Mouse (Mus musculus) CH12.LX (cell line): ENCODE results near the gene Gbe1. TPM values are rescaled to one million over a fixed set of nuclear protein-coding genes. Genes with fewer than 3 reads are reported as not detected.

Source experiments
- DNase-seq: peaks from one replicate; pipeline ENCODE4 v3.0.0-alpha.2; 2013; ENCODE audit errors: extremely low read depth
- H3K27ac ChIP-seq: 2 replicates; pipeline ENCODE4 v1.5.1; 2012; ENCODE audit warnings: low read depth, mild to moderate bottlenecking, control low read depth, moderate library complexity; ENCODE audit not compliant: insufficient read depth
- H3K27me3 ChIP-seq: replicated peaks from 2 replicates; pipeline ENCODE3; 2012; ENCODE audit warnings: inconsistent platforms
- H3K36me3 ChIP-seq, 2 experiments: replicated peaks in 1 of 2; 2 replicates each; pipeline versions ENCODE3 to v1.6.1; 2012; ENCODE audit warnings: inconsistent platforms in 1 of 2, low read length in 1 of 2, mild to moderate bottlenecking in 1 of 2, mixed read lengths in 1 of 2, moderate library complexity in 1 of 2; ENCODE audit not compliant: control insufficient read depth in 1 of 2, insufficient read depth in 1 of 2
- H3K4me1 ChIP-seq, 2 experiments: 2 replicates each; pipeline ENCODE4 v1.6.1; 2012; ENCODE audit warnings: inconsistent platforms in 1 of 2, moderate library complexity in 1 of 2; ENCODE audit not compliant: insufficient read depth in 2 of 2, control insufficient read depth in 1 of 2
- H3K4me2 ChIP-seq: 2 replicates; pipeline ENCODE4 v1.6.1; 2012; ENCODE audit warnings: low read depth, mild to moderate bottlenecking, control low read depth; ENCODE audit not compliant: poor library complexity, insufficient read depth, severe bottlenecking
- H3K4me3 ChIP-seq, 3 experiments: fragments of 150-350 bp in 1 of 3; sonication (generic) in 1 of 3; replicated peaks in 1 of 3; 2 replicates each; pipeline versions ENCODE3 to v1.5.1; 2011 to 2012; ENCODE audit warnings: low read depth in 2 of 3, low read length in 2 of 3, mild to moderate bottlenecking in 2 of 3, moderate library complexity in 2 of 3, control low read depth in 1 of 3, improper control_type of control experiment in 1 of 3, inconsistent platforms in 1 of 3, mixed read lengths in 1 of 3; ENCODE audit not compliant: poor library complexity in 1 of 3
- H3K79me2 ChIP-seq: replicated peaks from 2 replicates; pipeline ENCODE4 v1.6.1; 2012; ENCODE audit warnings: mild to moderate bottlenecking, moderate library complexity; ENCODE audit not compliant: control insufficient read depth, poor library complexity, insufficient read depth, severe bottlenecking; ENCODE audit errors: extremely low read depth
- H3K9ac ChIP-seq: 2 replicates; pipeline ENCODE4 v1.6.1; 2012; ENCODE audit warnings: low read depth, mild to moderate bottlenecking, control low read depth, moderate library complexity; ENCODE audit not compliant: insufficient read depth
- H3K9me3 ChIP-seq: replicated peaks from 2 replicates; pipeline ENCODE3; 2012; ENCODE audit warnings: low read length, inconsistent platforms, mixed read lengths
- BHLHE40 ChIP-seq: IDR thresholded peaks from 2 replicates; pipeline ENCODE4 v1.6.1; 2011; ENCODE audit warnings: mild to moderate bottlenecking, low read depth, low read length, improper control_type of control experiment
- CHD1 ChIP-seq: IDR thresholded peaks from 2 replicates; pipeline ENCODE4 v1.6.1; 2012; ENCODE audit warnings: low read depth, low read length, improper control_type of control experiment, inconsistent platforms
- CHD2 ChIP-seq: IDR thresholded peaks from 2 replicates; pipeline ENCODE4 v1.6.1; 2011; ENCODE audit warnings: low read length, improper control_type of control experiment
- E2F4 ChIP-seq: IDR thresholded peaks from 2 replicates; pipeline ENCODE4 v1.6.1; 2011; ENCODE audit warnings: low read depth, low read length, improper control_type of control experiment; ENCODE audit not compliant: insufficient replicate concordance
- ELF1 ChIP-seq: IDR thresholded peaks from 2 replicates; pipeline ENCODE4 v1.6.1; 2014; ENCODE audit warnings: low read depth, mild to moderate bottlenecking, inconsistent platforms, low read length, improper control_type of control experiment
- ETS1 ChIP-seq: conservative IDR thresholded peaks from 2 replicates; pipeline ENCODE4 v1.6.1; 2012; ENCODE audit warnings: low read depth, mild to moderate bottlenecking, inconsistent platforms, low read length, improper control_type of control experiment, moderate library complexity
- GABPA ChIP-seq: IDR thresholded peaks from 2 replicates; pipeline ENCODE4 v1.6.1; 2012; ENCODE audit warnings: low read depth, low read length, improper control_type of control experiment, inconsistent platforms; ENCODE audit not compliant: insufficient replicate concordance
- HCFC1 ChIP-seq: IDR thresholded peaks from 2 replicates; pipeline ENCODE4 v1.6.1; 2012; ENCODE audit warnings: low read depth, mild to moderate bottlenecking, inconsistent platforms, low read length, improper control_type of control experiment
- IRF4 ChIP-seq: IDR thresholded peaks from 2 replicates; pipeline ENCODE4 v1.6.1; 2014; ENCODE audit warnings: low read depth, mild to moderate bottlenecking, inconsistent platforms, low read length, improper control_type of control experiment
- JUND ChIP-seq: conservative IDR thresholded peaks from 2 replicates; pipeline ENCODE4 v1.6.1; 2011; ENCODE audit warnings: low read depth, low read length, improper control_type of control experiment
- KAT2A ChIP-seq: IDR thresholded peaks from 2 replicates; pipeline ENCODE4 v1.6.1; 2012; ENCODE audit warnings: low read length, improper control_type of control experiment, inconsistent platforms; ENCODE audit not compliant: insufficient replicate concordance
- MAX ChIP-seq: IDR thresholded peaks from 2 replicates; pipeline ENCODE4 v1.6.1; 2011; ENCODE audit warnings: low read length, improper control_type of control experiment
- MAZ ChIP-seq: IDR thresholded peaks from 2 replicates; pipeline ENCODE4 v1.6.1; 2012; ENCODE audit warnings: low read depth, mild to moderate bottlenecking, inconsistent platforms, low read length, improper control_type of control experiment, moderate library complexity
- MXI1 ChIP-seq: IDR thresholded peaks from 2 replicates; pipeline ENCODE4 v1.6.1; 2011; ENCODE audit warnings: mild to moderate bottlenecking, low read depth, low read length, improper control_type of control experiment
- MYC ChIP-seq: IDR thresholded peaks from 2 replicates; pipeline ENCODE4 v1.6.1; 2011; ENCODE audit warnings: low read depth, mild to moderate bottlenecking, improper control_type of control experiment, low read length
- RCOR1 ChIP-seq: conservative IDR thresholded peaks from 2 replicates; pipeline ENCODE4 v1.6.1; 2012; ENCODE audit warnings: low read depth, mild to moderate bottlenecking, inconsistent platforms, low read length, improper control_type of control experiment
- TBP ChIP-seq: conservative IDR thresholded peaks from 2 replicates; pipeline ENCODE4 v1.6.1; 2011; ENCODE audit warnings: low read depth, low read length, improper control_type of control experiment
- TCF12 ChIP-seq: IDR thresholded peaks from 2 replicates; pipeline ENCODE4 v1.6.1; 2014; ENCODE audit warnings: low read depth, mild to moderate bottlenecking, inconsistent platforms, low read length, improper control_type of control experiment
- USF1 ChIP-seq: IDR thresholded peaks from 2 replicates; pipeline ENCODE4 v1.6.1; 2014; ENCODE audit warnings: low read depth, mild to moderate bottlenecking, inconsistent platforms, low read length, improper control_type of control experiment
- USF2 ChIP-seq: conservative IDR thresholded peaks from 2 replicates; pipeline ENCODE4 v1.6.1; 2011; ENCODE audit warnings: low read depth, low read length, improper control_type of control experiment
- ZMIZ1 ChIP-seq: IDR thresholded peaks from 2 replicates; pipeline ENCODE4 v1.6.1; 2012; ENCODE audit warnings: low read depth, mild to moderate bottlenecking, inconsistent platforms, low read length, improper control_type of control experiment
- ZNF384 ChIP-seq: IDR thresholded peaks from 2 replicates; pipeline ENCODE4 v1.6.1; 2012; ENCODE audit warnings: low read depth, low read length, improper control_type of control experiment, inconsistent platforms
- dilution Hi-C: fragments of 300-500 bp; cut with MboI; formaldehyde crosslinking; loops from 2 replicates; pipeline ENCODE4 v1.14.3; 2020; ENCODE audit warnings: low sequenced_read_pairs; ENCODE audit not compliant: extremely low pct_unique_long_range_greater_than_20kb, extremely low pct_ligation_motif_present
- in situ Hi-C: fragments of 300-500 bp; cut with MboI; formaldehyde crosslinking; loops from 3 replicates; pipeline ENCODE4 v1.14.3; 2019; ENCODE audit warnings: low sequenced_read_pairs, low pct_ligation_motif_present, low pct_unique_long_range_greater_than_20kb, mixed read lengths
- polyA plus RNA-seq: library from polyadenylated mRNA; unstranded; fragments of >175 nt; gene quantifications from 2 replicates; pipeline ENCODE4 v1.2.1, GENCODE M21; 2012; ENCODE audit warnings: low read depth; ENCODE audit not compliant: insufficient read length
- total RNA-seq, 2 experiments: library from RNA; depleted of rRNA; stranded (reverse); fragments of 300-350 nt in 1 of 2; fragments of >200 nt in 1 of 2; gene quantifications; 2 replicates each; pipeline ENCODE4 v1.2.3; 2012 to 2014

Gene Gbe1
- total and polyA plus RNA-seq, 3 experiments = not detected

DNA sequence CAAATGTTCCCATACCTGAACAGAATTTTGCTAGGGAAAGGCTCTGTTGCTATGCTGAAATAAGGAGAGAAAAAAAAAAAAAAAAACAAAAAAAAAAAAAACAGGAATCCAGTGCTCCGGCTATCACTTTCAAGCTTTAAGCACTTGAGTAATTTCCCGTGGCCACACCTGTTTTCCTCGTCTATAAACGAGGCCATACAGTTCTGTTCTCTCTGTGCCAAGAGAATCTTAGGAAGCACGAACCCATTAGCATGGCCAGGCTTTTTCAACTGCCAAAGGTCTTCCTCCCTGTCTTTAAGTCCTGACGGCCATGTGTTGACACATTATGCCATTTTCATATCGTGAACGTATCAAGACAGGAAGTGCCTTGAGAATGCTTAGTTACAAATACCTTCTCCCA, 248.8 kb downstream of the Gbe1 start:
- Histone ChIP-seq H3K27ac (no peak overlapping the region), H3K4me1 (no peaks in the 10 kb centered on the region), H3K9ac (no peak overlapping the region), H3K4me3 (no peak overlapping the region), H3K36me3 (no peaks in the 10 kb centered on the region), H3K27me3 (no peaks in the 10 kb centered on the region), H3K79me2 (no peaks in the 10 kb centered on the region), H3K4me2 (no peak overlapping the region), H3K9me3 (peaks cover 57% of the 10 kb centered on the region)
- in situ Hi-C loops = no loop called here
- dilution Hi-C loops = no loop called here
- TF ChIP-seq ELF1 = no peak
- no peak for TF ChIP-seq MAZ
- TF ChIP-seq GABPA = no peak
- TF ChIP-seq ZNF384 = no peak
- no peak for TF ChIP-seq CHD1
- no peak for TF ChIP-seq TBP
- no peak for TF ChIP-seq RCOR1
- TF ChIP-seq MAX = no peak
- no peak for TF ChIP-seq USF1
- TF ChIP-seq IRF4 = no peak
- TF ChIP-seq TCF12 = no peak
- no peak for TF ChIP-seq ZMIZ1
- no peak for TF ChIP-seq KAT2A
- no peak for DNase-seq

DNA sequence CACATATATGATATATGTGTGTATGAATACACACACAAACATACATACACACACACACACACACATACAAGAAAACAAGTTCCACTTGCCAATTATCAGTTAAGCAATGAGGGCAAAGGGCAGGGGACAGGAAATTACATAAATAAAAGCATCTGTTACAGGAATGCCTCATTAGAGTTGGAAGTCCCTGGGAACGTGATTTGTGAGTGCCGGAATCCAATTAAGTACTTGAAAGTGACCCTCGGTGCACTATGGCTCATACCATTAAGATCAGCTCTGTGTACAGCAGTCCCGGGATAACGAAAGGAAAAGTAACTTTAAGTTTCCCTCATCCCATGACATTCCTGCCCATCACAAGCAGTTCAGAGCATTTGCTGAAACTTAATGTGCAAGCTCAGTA, 249.7 kb downstream of the Gbe1 start:
- H3K9ac ChIP-seq = no peak overlapping the region
- TF ChIP-seq MYC (no peak), ETS1 (no peak), CHD2 (no peak), JUND (no peak), MXI1 (no peak), BHLHE40 (no peak), HCFC1 (no peak), E2F4 (no peak), ZMIZ1 (no peak), USF2 (no peak), ZNF384 (no peak), MAZ (no peak)
- H3K27ac ChIP-seq = no peak overlapping the region
- H3K4me1 ChIP-seq = no peaks in the 10 kb centered on the region
- no peaks in the 10 kb centered on the region for H3K36me3 ChIP-seq
- in situ Hi-C loops (no loop called here), dilution Hi-C loops (no loop called here)
- DNase-seq = no peak
- H3K4me3 ChIP-seq = no peak overlapping the region
- no peaks in the 10 kb centered on the region for H3K27me3 ChIP-seq
- H3K4me2 ChIP-seq = no peak overlapping the region
- no peaks in the 10 kb centered on the region for H3K79me2 ChIP-seq
- peaks cover 60% of the 10 kb centered on the region for H3K9me3 ChIP-seq
